Mouse (Mus musculus): ENCODE measurements around the gene Armh4. TPM values are rescaled to one million over a fixed set of nuclear protein-coding genes. Genes with fewer than 3 reads are reported as not detected.

Gene Armh4
- polyA plus RNA-seq, 1 experiment from 2014 or later = 11.1 TPM

DNA sequence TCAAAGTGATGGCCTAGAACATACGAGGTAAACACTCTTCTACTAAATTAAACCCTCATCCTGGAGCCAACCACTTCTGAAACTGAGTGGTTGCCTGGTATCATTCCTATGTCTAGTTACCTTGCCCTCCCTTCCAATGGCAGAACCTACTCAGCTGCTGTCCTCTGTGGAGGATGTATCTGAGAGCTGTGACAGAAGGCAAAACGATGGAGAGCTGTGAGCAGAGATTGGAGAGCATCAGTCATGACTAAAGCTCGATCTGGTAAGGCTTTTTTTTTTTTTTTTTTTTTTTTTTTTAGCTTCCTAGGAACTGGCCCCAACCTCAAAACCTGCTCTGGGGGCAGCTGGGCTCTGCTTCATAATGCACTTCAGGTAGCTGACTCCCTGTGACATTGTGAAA lies 60.4 kb downstream of the Armh4 start:
- Histone ChIP-seq H3K36me3 (no peaks in the 10 kb centered on the region), H3K4me3 (no peak overlapping the region), H3K27me3 (no peaks in the 10 kb centered on the region), H3K9me3 (no peaks in the 10 kb centered on the region), H3K9ac (no peak overlapping the region), H3K4me2 (no peak overlapping the region), H3K27ac (no peak overlapping the region), H3K4me1 (no peaks in the 10 kb centered on the region)
- 48% methylated on average over 3 of the region's 3 CpGs for WGBS
- no peak for ATAC-seq (ENCODE audit: borderline replicate concordance, extremely low read depth, low FRiP score, low TSS enrichment)

DNA sequence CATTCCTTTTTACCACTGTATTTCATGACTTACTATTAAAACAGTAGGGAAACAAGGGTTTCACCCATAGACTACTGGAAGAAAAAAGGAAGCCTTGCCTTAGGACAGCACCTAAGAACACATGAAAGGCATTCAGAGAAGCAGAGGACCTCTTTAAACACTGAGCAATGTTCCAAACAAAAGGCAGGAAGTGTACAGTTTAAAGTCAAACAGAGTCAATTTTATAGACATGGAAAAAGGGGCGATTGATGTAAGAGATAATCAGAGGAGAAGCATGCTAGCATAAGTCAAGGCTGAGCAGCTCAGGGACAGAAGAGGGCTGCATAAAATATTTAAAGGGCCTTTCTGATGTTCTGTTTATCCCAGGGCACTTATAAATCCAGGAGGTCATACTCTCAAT lies 61.9 kb downstream of the Armh4 start:
- Histone ChIP-seq H3K4me3 (no peak overlapping the region), H3K9me3 (no peaks in the 10 kb centered on the region), H3K9ac (no peak overlapping the region), H3K36me3 (no peaks in the 10 kb centered on the region), H3K4me2 (no peak overlapping the region), H3K27me3 (no peaks in the 10 kb centered on the region), H3K27ac (no peak overlapping the region), H3K4me1 (no peaks in the 10 kb centered on the region)
- ATAC-seq (ENCODE audit: borderline replicate concordance, extremely low read depth, low FRiP score, low TSS enrichment) = no peak
- 24% methylated on average over 1 of the region's 1 CpGs for WGBS

DNA sequence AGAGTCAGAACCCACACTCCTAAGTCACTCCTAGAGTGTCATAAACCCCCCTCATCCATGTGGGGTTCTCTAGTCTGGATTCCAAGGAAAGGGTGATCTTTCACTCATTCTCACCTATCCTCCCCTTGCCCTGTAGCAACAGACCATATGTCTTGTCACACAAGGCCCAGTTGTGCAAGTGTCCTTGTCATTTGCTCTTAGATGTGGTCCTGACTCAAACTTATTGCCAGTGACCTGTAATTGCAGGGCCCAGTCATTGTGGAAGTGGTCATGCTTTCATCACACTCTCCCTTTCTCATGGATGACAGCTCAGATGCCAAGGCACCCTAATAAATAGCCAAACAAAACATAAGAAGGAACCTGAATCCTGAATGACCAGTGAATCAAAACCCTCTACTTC lies 63.5 kb downstream of the Armh4 start:
- H3K27ac ChIP-seq = no peak overlapping the region
- H3K4me2 ChIP-seq = no peak overlapping the region

DNA sequence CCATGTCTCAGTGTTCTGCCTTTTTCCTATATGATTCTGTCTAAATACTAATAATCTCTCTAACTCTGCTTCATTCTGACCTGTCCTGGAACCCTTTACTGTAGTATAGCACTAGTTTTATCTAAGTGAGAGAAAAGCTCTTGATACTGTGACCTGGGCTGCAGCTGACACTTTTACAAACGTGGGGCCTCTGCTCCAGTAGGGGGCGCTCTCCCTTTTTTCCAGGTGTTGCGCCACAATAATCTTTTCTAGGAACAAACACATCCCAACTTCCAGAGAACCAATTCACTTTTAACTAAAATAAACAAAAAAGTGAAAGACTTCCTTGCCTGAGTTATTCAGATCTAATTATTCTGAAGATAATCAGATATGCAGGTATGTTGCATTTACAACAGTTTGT lies 72.2 kb downstream of the Armh4 start:
- WGBS = 23% methylated on average over 3 of the region's 3 CpGs
- H3K27ac ChIP-seq = no peak overlapping the region
- no peaks in the 10 kb centered on the region for H3K4me1 ChIP-seq
- no peaks in the 10 kb centered on the region for H3K36me3 ChIP-seq
- no peaks in the 10 kb centered on the region for H3K9me3 ChIP-seq
- ATAC-seq (ENCODE audit: borderline replicate concordance, extremely low read depth, low FRiP score, low TSS enrichment) = no peak
- no peak overlapping the region for H3K9ac ChIP-seq
- H3K4me3 ChIP-seq = no peak overlapping the region
- no peaks in the 10 kb centered on the region for H3K27me3 ChIP-seq
- no peak overlapping the region for H3K4me2 ChIP-seq

More for the DNA sequence above, 63.5 kb downstream of the Armh4 start:
- H3K9me3 ChIP-seq = no peaks in the 10 kb centered on the region
- H3K36me3 ChIP-seq = no peaks in the 10 kb centered on the region
- H3K4me3 ChIP-seq = no peak overlapping the region
- no peak for ATAC-seq (ENCODE audit: borderline replicate concordance, extremely low read depth, low FRiP score, low TSS enrichment)
- no peaks in the 10 kb centered on the region for H3K4me1 ChIP-seq
- no peak overlapping the region for H3K9ac ChIP-seq
- H3K27me3 ChIP-seq = no peaks in the 10 kb centered on the region

DNA sequence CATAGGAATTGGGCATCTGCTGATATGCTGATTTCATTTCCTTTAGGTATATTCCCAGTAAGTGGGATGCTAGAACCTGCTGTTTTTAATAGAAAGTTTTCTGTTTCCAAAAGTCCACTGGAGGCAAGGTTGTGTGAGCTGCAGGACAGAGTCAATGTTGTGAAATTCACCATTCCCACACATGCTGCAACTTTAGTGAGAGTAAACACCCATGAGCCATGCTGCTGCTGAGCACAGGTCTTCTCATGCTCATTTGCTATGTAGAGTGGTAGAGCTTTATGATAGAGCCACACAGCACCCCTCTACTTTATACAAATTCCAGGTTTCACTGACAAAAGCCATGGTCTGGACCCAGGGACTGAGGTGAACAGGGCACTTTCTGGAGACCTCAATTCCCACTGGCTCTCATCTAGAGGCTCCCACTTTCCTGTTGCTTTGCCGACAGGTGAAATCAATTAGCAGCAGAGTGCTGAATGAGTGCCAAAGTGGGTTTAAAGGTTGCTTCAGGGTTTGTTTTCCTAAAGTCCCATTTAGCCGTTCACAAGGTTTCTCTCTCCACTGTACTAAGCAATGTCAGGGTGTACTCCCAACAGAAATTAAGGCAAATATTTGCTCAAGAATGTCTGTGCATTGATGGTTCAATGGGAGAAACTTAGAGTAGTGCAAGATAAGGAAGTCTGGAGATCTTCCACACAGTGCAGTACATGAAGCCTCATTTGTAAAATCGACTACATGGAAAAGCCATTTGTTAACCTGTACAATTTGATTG lies 79.6 kb downstream of the Armh4 start:
- Histone ChIP-seq H3K27me3 (no peaks in the 10 kb centered on the region), H3K36me3 (no peaks in the 10 kb centered on the region), H3K9ac (no peak overlapping the region), H3K27ac (no peak overlapping the region), H3K4me2 (no peak overlapping the region), H3K4me1 (no peaks in the 10 kb centered on the region), H3K9me3 (no peaks in the 10 kb centered on the region), H3K4me3 (no peak overlapping the region)
- 19% methylated on average over 3 of the region's 3 CpGs for WGBS
- no peak for ATAC-seq (ENCODE audit: borderline replicate concordance, extremely low read depth, low FRiP score, low TSS enrichment)

DNA sequence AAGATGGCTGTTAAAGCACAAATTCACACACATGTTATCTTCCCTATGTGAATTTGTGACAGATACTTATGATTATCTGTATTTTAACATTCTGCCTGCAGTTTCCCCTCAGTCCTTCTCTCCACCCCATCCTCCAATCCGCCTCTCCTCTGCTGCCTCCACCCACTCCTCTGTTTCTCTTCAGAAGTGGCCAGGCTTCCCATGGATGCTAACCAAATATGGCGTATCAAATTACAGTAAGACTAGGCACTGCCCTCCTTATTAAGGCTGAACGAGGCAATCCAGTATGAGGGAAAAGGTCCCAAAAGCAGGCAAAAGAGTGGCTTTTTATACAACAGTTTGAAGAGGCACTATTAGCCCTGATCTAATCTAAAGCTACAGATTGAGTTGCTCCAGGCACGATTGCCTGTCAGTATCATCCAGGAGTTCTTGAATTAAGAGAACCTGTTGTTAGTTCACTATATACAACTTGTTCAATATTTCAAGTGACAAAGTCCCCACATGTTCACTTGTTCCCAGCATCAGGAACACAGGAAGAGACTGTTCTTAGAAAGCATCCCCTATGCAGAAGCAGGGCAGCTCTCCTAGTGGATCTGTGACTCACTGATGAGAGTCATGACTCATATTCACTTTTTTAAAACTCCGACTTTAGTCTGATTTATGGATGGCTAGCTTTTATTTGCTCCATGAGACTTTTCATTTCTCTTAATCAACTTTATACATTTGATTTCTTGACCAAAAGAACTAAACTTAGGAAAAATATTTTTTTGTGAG lies 103.5 kb downstream of the Armh4 start:
- Histone ChIP-seq H3K27ac (no peak overlapping the region), H3K4me1 (no peaks in the 10 kb centered on the region), H3K36me3 (no peaks in the 10 kb centered on the region), H3K9ac (no peak overlapping the region), H3K27me3 (no peaks in the 10 kb centered on the region), H3K4me2 (no peak overlapping the region), H3K4me3 (no peak overlapping the region), H3K9me3 (no peaks in the 10 kb centered on the region)
- ATAC-seq (ENCODE audit: borderline replicate concordance, extremely low read depth, low FRiP score, low TSS enrichment) = no peak
- 40% methylated on average over 5 of the region's 5 CpGs for WGBS

DNA sequence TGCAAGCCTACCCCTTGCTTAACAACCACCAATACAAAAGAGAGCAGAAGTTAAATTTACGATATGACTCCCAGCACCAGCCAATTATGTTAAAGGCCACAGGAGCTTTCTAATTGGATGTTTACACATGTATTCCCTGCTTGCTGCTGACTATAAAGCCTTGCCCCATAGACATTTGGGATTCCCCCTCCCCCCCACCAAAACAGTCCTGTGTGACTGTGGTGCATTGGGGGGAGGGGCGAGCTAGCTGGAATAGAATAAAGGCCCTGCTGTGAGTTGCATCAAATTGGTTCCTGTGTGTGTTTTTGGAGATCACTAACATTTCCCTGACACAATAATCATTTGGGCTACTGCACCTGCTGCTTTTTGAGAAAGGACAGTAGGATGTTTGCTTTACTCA lies 106.6 kb downstream of the Armh4 start:
- ATAC-seq (ENCODE audit: borderline replicate concordance, extremely low read depth, low FRiP score, low TSS enrichment) = no peak
- no peaks in the 10 kb centered on the region for H3K36me3 ChIP-seq
- whole genome bisulfite sequencing = 66% methylated on average over 2 of the region's 2 CpGs
- H3K4me2 ChIP-seq = no peak overlapping the region
- H3K9me3 ChIP-seq = no peaks in the 10 kb centered on the region
- no peak overlapping the region for H3K4me3 ChIP-seq
- no peak overlapping the region for H3K9ac ChIP-seq
- no peaks in the 10 kb centered on the region for H3K27me3 ChIP-seq
- H3K27ac ChIP-seq = no peak overlapping the region
- no peaks in the 10 kb centered on the region for H3K4me1 ChIP-seq

DNA sequence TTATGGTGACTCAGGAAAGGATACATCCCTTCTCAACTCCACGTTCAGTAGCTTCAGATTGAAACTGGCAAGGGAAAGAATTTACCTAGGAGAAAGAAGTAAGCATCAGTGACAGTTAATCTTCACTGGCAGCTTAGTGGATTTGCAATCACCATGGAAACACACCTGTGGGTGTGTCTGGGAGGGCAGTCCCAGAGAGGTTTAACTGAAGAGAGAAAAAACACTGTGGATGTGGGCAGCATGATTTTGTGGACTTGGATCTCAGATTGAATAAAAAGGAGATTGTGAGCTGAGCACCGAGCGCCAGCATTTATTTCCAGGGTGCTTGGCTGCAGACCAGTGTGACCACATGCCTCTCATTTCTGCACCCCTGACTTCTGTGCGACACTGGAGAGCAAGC lies 122.7 kb downstream of the Armh4 start:
- H3K4me3 ChIP-seq = no peak overlapping the region
- no peaks in the 10 kb centered on the region for H3K4me1 ChIP-seq
- no peaks in the 10 kb centered on the region for H3K27me3 ChIP-seq
- H3K9ac ChIP-seq = no peak overlapping the region
- no peaks in the 10 kb centered on the region for H3K9me3 ChIP-seq
- ATAC-seq (ENCODE audit: borderline replicate concordance, extremely low read depth, low FRiP score, low TSS enrichment) = no peak
- H3K36me3 ChIP-seq = no peaks in the 10 kb centered on the region
- no peak overlapping the region for H3K4me2 ChIP-seq
- H3K27ac ChIP-seq = no peak overlapping the region
- 39% methylated on average over 4 of the region's 4 CpGs for WGBS

DNA sequence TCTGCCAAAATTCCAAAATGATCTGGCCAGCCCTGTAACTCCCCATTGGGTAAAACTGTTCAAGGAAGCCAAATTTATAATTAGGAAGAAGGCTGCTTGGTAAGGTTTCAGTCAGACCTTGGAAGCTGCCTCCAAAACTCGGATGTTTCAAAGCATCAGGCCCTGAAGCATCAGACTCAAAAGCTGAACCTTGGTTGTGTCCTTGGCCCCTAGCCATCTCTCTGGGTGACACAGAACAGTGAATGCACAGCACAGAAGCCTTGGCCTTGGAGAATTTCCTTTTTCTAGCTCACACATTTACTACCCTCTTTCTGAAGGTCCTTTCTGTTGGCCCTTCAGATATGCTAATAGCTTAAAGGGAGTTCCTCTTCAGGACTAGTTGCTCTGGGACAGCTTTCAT lies 134.0 kb downstream of the Armh4 start:
- no peak overlapping the region for H3K9ac ChIP-seq
- H3K9me3 ChIP-seq = no peaks in the 10 kb centered on the region
- 49% methylated on average over 1 of the region's 1 CpGs for WGBS
- H3K4me3 ChIP-seq = no peak overlapping the region
- H3K27me3 ChIP-seq = no peaks in the 10 kb centered on the region
- H3K4me1 ChIP-seq = no peaks in the 10 kb centered on the region
- H3K4me2 ChIP-seq = no peak overlapping the region
- H3K27ac ChIP-seq = no peak overlapping the region
- no peak for ATAC-seq (ENCODE audit: borderline replicate concordance, extremely low read depth, low FRiP score, low TSS enrichment)
- no peaks in the 10 kb centered on the region for H3K36me3 ChIP-seq

DNA sequence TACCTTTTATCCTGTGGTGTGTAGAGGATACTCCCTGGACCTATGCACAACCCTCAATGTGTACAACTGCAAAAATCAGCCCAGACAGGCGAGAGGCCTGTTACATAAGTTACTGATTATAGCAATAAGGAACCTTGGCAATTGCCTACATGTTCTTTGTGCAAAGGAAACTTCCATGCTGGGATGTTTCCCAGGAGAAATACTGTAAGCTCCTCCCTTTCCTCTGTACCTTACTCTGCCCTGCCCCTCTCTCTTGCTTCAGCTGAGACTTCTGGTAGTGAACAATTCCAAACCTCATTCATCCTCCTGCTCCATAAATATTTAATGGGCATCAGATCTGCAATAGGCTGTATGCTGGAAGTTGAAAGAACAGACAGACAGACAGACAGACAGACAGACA lies 145.8 kb downstream of the Armh4 start:
- Histone ChIP-seq H3K27ac (no peak overlapping the region), H3K4me2 (no peak overlapping the region), H3K9me3 (no peaks in the 10 kb centered on the region), H3K4me3 (no peak overlapping the region), H3K36me3 (no peaks in the 10 kb centered on the region), H3K4me1 (no peaks in the 10 kb centered on the region), H3K27me3 (no peaks in the 10 kb centered on the region), H3K9ac (no peak overlapping the region)
- WGBS = 59% methylated on average over 1 of the region's 1 CpGs
- no peak for ATAC-seq (ENCODE audit: borderline replicate concordance, extremely low read depth, low FRiP score, low TSS enrichment)

DNA sequence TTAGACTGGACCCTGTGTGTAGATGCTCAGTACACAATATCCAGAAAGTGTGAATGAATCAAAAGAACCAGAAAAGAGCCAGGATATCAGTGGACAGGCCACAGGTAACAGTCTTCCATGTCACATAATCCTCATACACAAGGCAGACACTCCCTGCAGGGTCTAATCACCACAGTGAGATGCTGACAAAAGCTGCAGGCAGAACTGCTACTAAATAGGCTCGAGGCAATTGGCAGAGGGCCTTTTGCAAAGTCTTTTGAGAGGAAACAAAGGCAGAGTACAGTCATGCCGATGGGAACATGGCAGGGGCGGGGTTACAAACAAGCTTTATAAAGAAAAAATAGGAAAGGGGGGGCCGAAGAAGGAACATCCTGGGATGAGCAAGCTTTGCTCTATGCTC lies 157.1 kb downstream of the Armh4 start:
- no peaks in the 10 kb centered on the region for H3K4me1 ChIP-seq
- H3K27me3 ChIP-seq = no peaks in the 10 kb centered on the region
- H3K27ac ChIP-seq = no peak overlapping the region
- no peak overlapping the region for H3K4me3 ChIP-seq
- no peaks in the 10 kb centered on the region for H3K9me3 ChIP-seq
- ATAC-seq (ENCODE audit: borderline replicate concordance, extremely low read depth, low FRiP score, low TSS enrichment) = no peak
- no peaks in the 10 kb centered on the region for H3K36me3 ChIP-seq
- WGBS = 69% methylated on average over 4 of the region's 4 CpGs
- H3K9ac ChIP-seq = no peak overlapping the region
- no peak overlapping the region for H3K4me2 ChIP-seq
